Mouse (Mus musculus): ENCODE measurements around the gene Zscan4e. TPM values are rescaled to one million over a fixed set of nuclear protein-coding genes. Genes with fewer than 3 reads are reported as not detected.

Gene Zscan4e
- polyA plus RNA-seq (2014; fragmentation: Illumina TruSeq; extraction: RNeasy Lipid Tissue Mini Kit (QIAGEN cat#74804); ENCODE audit: insufficient read depth, low read depth, low replicate concordance) = not detected

DNA sequence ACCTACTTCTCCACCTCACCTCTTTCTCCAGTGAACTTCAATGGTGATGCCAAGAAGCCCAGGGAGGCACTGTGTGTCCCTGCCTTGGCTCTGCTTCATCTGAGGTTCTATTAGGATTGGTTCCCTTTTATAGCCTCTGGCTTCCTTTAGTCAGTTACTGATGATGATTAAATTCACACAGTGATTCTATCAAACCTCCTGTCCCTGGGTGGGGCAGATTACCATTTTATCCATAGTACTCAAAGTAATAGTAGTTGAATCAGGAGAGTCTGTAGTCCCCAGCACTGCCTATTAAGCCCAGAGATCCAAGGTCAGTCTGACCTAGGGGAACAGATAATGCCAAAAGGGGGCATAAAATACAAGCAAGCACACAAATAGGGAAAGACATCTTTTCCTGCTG lies at the start of gene Zscan4e:
TSS of gene Zscan4e (minus strand) at position 101 of the 400 bp plus-strand sequence.

Other genes starting within 250 kb of the Zscan4e start
- not detected for gene Zscan4-ps1, start 241.0 kb downstream of the Zscan4e start, polyA plus RNA-seq (2014; fragmentation: Illumina TruSeq; extraction: RNeasy Lipid Tissue Mini Kit (QIAGEN cat#74804); ENCODE audit: insufficient read depth, low read depth, low replicate concordance)
- gene Zscan4d, start 144.5 kb downstream of the Zscan4e start, polyA plus RNA-seq (2014; fragmentation: Illumina TruSeq; extraction: RNeasy Lipid Tissue Mini Kit (QIAGEN cat#74804); ENCODE audit: insufficient read depth, low read depth, low replicate concordance) = not detected
- gene Zscan4f, start 87.2 kb upstream of the Zscan4e start, polyA plus RNA-seq (2014; fragmentation: Illumina TruSeq; extraction: RNeasy Lipid Tissue Mini Kit (QIAGEN cat#74804); ENCODE audit: insufficient read depth, low read depth, low replicate concordance) = not detected
- gene Zscan4-ps2, start 203.6 kb upstream of the Zscan4e start, polyA plus RNA-seq (2014; fragmentation: Illumina TruSeq; extraction: RNeasy Lipid Tissue Mini Kit (QIAGEN cat#74804); ENCODE audit: insufficient read depth, low read depth, low replicate concordance) = not detected